Mouse (Mus musculus): ENCODE results near the gene Creg1. TPM values are rescaled to one million over a fixed set of nuclear protein-coding genes. Genes with fewer than 3 reads are reported as not detected.

The Creg1 gene
- total RNA-seq, 1 experiment, result 15.7 TPM

- H3K9me3 ChIP-seq (ENCODE audit: control insufficient read depth, insufficient read depth, low read depth, low read length), result no peaks in the 10 kb centered on the region
Observed at GRCm38 (mm10) chr1:165768894-165769512, 5.5 kb downstream of the Creg1 start.

DNA sequence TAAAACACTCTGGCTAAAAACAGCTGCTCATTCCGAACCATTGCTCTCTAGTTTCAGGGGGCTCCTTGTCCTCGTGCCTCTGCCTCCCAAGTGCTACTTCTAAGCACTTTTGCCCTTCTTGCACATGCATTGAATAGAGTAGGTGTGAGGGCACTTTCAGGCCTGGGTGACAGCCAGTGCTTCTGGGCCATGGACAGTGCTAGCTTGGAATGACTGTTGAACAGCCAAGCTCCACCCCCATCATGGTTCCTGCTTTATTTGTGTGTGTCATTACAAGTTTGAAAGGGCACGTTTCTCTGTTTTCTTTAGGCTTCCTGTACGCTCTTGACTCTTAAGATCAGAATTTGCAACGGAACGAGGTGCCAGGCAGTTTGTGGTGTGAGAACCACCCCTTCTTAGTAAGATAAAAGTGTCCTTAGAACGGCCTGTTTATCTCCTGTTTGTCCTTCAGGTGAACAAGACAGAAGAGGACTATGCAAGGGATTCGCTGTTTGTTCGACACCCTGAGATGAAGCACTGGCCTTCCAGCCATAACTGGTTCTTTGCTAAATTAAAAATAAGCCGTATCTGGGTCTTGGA lies 6.7 kb downstream of the Creg1 start:
- DNase-seq (ENCODE audit: low read depth, low spot score), result no peak
- H3K36me3 ChIP-seq (ENCODE audit: control insufficient read depth, insufficient read depth, low read length, poor library complexity, severe bottlenecking), result no peaks in the 10 kb centered on the region
- no peak overlapping the region for H3K4me3 ChIP-seq (ENCODE audit: insufficient read depth in 1 of 2, low read depth in 1 of 2, low read length in 2 of 2, poor library complexity in 1 of 2, severe bottlenecking in 1 of 2)
- no peak overlapping the region for H3K9ac ChIP-seq (ENCODE audit: insufficient read depth, low read depth, low read length, poor library complexity, severe bottlenecking)
- no peaks in the 10 kb centered on the region for H3K9me3 ChIP-seq (ENCODE audit: control insufficient read depth, insufficient read depth, low read depth, low read length)
- in situ Hi-C loops (cut with MboI; ENCODE audit: low sequenced_read_pairs in 2 of 2, unreplicated experiment in 2 of 2), result loop anchor here (10.0 kb wide), 2 partner anchors 385 to 545 kb away; no protein-coding TSS in a partner anchor
- H3K27ac ChIP-seq (ENCODE audit: insufficient read depth, low read depth, low read length, poor library complexity, severe bottlenecking), result no peak overlapping the region
- no peak for TF ChIP-seq HCFC1 (IDR thresholded peaks at IDR 0.05; ENCODE audit: borderline replicate concordance, insufficient read depth, low read length)
- no peak for TF ChIP-seq ZC3H11A (IDR thresholded peaks at IDR 0.05; ENCODE audit: borderline replicate concordance, low read depth, low read length)
- no peak for TF ChIP-seq ZNF384 (IDR thresholded peaks at IDR 0.05; ENCODE audit: low read depth, low read length)
- no peak for TF ChIP-seq CHD2 (IDR thresholded peaks at IDR 0.05; ENCODE audit: low read depth, low read length)
- no peak for TF ChIP-seq MAFK (IDR thresholded peaks at IDR 0.05; ENCODE audit: insufficient read depth, low read depth, low read length)
- peaks cover 15 to 17% of the 10 kb centered on the region in 2 experiments for H3K4me1 ChIP-seq (ENCODE audit: control insufficient read depth in 2 of 2, insufficient read depth in 2 of 2, low read length in 2 of 2, poor library complexity in 1 of 2)

More at GRCm38 (mm10) chr1:165768894-165769512, 5.5 kb downstream of the Creg1 start:
- Histone ChIP-seq H3K36me3 (ENCODE audit: control insufficient read depth, insufficient read depth, low read length, poor library complexity, severe bottlenecking) (no peaks in the 10 kb centered on the region), H3K9ac (ENCODE audit: insufficient read depth, low read depth, low read length, poor library complexity, severe bottlenecking) (no peak overlapping the region), H3K27ac (ENCODE audit: insufficient read depth, low read depth, low read length, poor library complexity, severe bottlenecking) (no peak overlapping the region), H3K4me3 (ENCODE audit: insufficient read depth in 1 of 2, low read depth in 1 of 2, low read length in 2 of 2, poor library complexity in 1 of 2, severe bottlenecking in 1 of 2) (no peak overlapping the region), H3K4me1 (ENCODE audit: control insufficient read depth in 2 of 2, insufficient read depth in 2 of 2, low read length in 2 of 2, poor library complexity in 1 of 2) (peaks cover 18 to 20% of the 10 kb centered on the region in 2 experiments)
- DNase-seq (ENCODE audit: low read depth, low spot score), result no peak
- TF ChIP-seq MAFK (IDR thresholded peaks at IDR 0.05; ENCODE audit: insufficient read depth, low read depth, low read length), result peak; percentile 41; the same call in 1 of the 2 replicates
- no peak for TF ChIP-seq ZC3H11A (IDR thresholded peaks at IDR 0.05; ENCODE audit: borderline replicate concordance, low read depth, low read length)
- in situ Hi-C loops (cut with MboI; ENCODE audit: low sequenced_read_pairs in 2 of 2, unreplicated experiment in 2 of 2), result no loop called here

GRCm38 (mm10) chr1:165771491-165771897 lies 7.9 kb downstream of the Creg1 start:
- peak overlapping the region in 1 of 2 experiments; percentile 57; a peak in 2 of 4 replicates for H3K4me3 ChIP-seq (ENCODE audit: insufficient read depth in 1 of 2, low read depth in 1 of 2, low read length in 2 of 2, poor library complexity in 1 of 2, severe bottlenecking in 1 of 2)
- in situ Hi-C loops (cut with MboI; ENCODE audit: low sequenced_read_pairs in 2 of 2, unreplicated experiment in 2 of 2), result loop anchor here (10.0 kb wide), 2 partner anchors 383 to 543 kb away; no protein-coding TSS in a partner anchor
- peak; percentile 88 for DNase-seq (ENCODE audit: low read depth, low spot score)
- no peaks in the 10 kb centered on the region for H3K9me3 ChIP-seq (ENCODE audit: control insufficient read depth, insufficient read depth, low read depth, low read length)
- no peaks in the 10 kb centered on the region for H3K36me3 ChIP-seq (ENCODE audit: control insufficient read depth, insufficient read depth, low read length, poor library complexity, severe bottlenecking)
- no peak overlapping the region; the same call in 1 of the 2 replicates for H3K27ac ChIP-seq (ENCODE audit: insufficient read depth, low read depth, low read length, poor library complexity, severe bottlenecking)
- H3K9ac ChIP-seq (ENCODE audit: insufficient read depth, low read depth, low read length, poor library complexity, severe bottlenecking), result no peak overlapping the region
- TF ChIP-seq HCFC1 (IDR thresholded peaks at IDR 0.05; ENCODE audit: borderline replicate concordance, insufficient read depth, low read length) (no peak), ZC3H11A (IDR thresholded peaks at IDR 0.05; ENCODE audit: borderline replicate concordance, low read depth, low read length) (peak; percentile 48; the same call in 1 of the 2 replicates)
- H3K4me1 ChIP-seq (ENCODE audit: control insufficient read depth in 2 of 2, insufficient read depth in 2 of 2, low read length in 2 of 2, poor library complexity in 1 of 2), result peaks cover 15 to 16% of the 10 kb centered on the region in 2 experiments

DNA sequence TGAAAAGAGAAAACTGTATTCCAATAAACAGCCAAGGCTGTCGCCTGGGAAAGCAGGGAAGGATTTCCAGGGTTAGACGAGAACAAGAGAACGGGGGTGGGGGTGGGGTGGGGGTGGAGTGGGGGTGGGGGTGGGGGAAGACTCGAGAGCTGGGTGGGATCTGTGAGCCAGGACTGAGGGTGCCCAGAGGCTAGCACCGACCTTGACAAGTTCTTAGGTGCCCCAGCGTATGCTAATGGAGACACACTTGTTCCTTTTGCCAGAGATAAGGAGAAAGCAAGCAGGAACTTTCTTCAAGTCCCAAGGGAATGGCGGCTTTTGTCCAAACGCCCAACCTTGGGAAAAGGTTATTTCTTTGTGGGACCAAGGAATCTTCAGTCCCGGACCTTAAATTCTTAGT lies 8.5 kb downstream of the Creg1 start:
- in situ Hi-C loops (cut with MboI; ENCODE audit: low sequenced_read_pairs in 2 of 2, unreplicated experiment in 2 of 2), result loop anchor here (10.0 kb wide), 2 partner anchors 383 to 543 kb away; no protein-coding TSS in a partner anchor
- Histone ChIP-seq H3K27ac (ENCODE audit: insufficient read depth, low read depth, low read length, poor library complexity, severe bottlenecking) (no peak overlapping the region; the same call in 1 of the 2 replicates), H3K9me3 (ENCODE audit: control insufficient read depth, insufficient read depth, low read depth, low read length) (no peaks in the 10 kb centered on the region), H3K4me1 (ENCODE audit: control insufficient read depth in 2 of 2, insufficient read depth in 2 of 2, low read length in 2 of 2, poor library complexity in 1 of 2) (peaks cover 15 to 17% of the 10 kb centered on the region in 2 experiments), H3K4me3 (ENCODE audit: insufficient read depth in 1 of 2, low read depth in 1 of 2, low read length in 2 of 2, poor library complexity in 1 of 2, severe bottlenecking in 1 of 2) (peak overlapping the region in 1 of 2 experiments; percentile 57; a peak in 2 of 4 replicates), H3K36me3 (ENCODE audit: control insufficient read depth, insufficient read depth, low read length, poor library complexity, severe bottlenecking) (no peaks in the 10 kb centered on the region), H3K9ac (ENCODE audit: insufficient read depth, low read depth, low read length, poor library complexity, severe bottlenecking) (no peak overlapping the region; the same call in 1 of the 2 replicates)
- DNase-seq (ENCODE audit: low read depth, low spot score), result no peak
- TF ChIP-seq HCFC1 (IDR thresholded peaks at IDR 0.05; ENCODE audit: borderline replicate concordance, insufficient read depth, low read length) (no peak), MAFK (IDR thresholded peaks at IDR 0.05; ENCODE audit: insufficient read depth, low read depth, low read length) (no peak), ZNF384 (IDR thresholded peaks at IDR 0.05; ENCODE audit: low read depth, low read length) (no peak), CHD2 (IDR thresholded peaks at IDR 0.05; ENCODE audit: low read depth, low read length) (no peak), ZC3H11A (IDR thresholded peaks at IDR 0.05; ENCODE audit: borderline replicate concordance, low read depth, low read length) (no peak)

Data from ES-E14 (cell line).